Mouse (Mus musculus) stomach, postnatal 0 days (tissue): ENCODE measurements around the gene Lzts3.

Experiments
- CTCF ChIP-seq: IDR thresholded peaks from 2 replicates; pipeline ENCODE4 v1.5.1; 2016; ENCODE audit warnings: antibody characterized with exemption, low read depth, mild to moderate bottlenecking, moderate library complexity
- EP300 ChIP-seq: optimal IDR thresholded peaks from 2 replicates; pipeline ENCODE3; 2016; ENCODE audit warnings: antibody characterized with exemption

- TF ChIP-seq EP300 (no peak), CTCF (no peak)
Observed at GRCm38 (mm10) chr2:130602195-130602594, 40.4 kb downstream of the Lzts3 start.
